Mouse (Mus musculus) stomach, embryonic 14.5 days (tissue): Measurements from ENCODE around the gene Ak3. TPM values are rescaled to one million over a fixed set of nuclear protein-coding genes. Genes with fewer than 3 reads are reported as not detected.
"Not testable (repeated sequence)": the region's sequence is repeated elsewhere in the genome, so short reads cannot be mapped to it uniquely, and the experiment has no call there.

Source experiments
- ATAC-seq: fragments of 200-750 bp; cut with Nextera tagmentation; 2 replicates; pipeline ENCODE4 v1.8.0; 2017; ENCODE audit warnings: low read depth, moderate TSS enrichment; ENCODE audit not compliant: insufficient number of reproducible peaks, insufficient read depth, low FRiP score
- H3K27ac ChIP-seq: fragments of 300-500 bp; sonication (generic); 2 replicates; pipeline ENCODE4 v1.5.1; 2014; ENCODE audit warnings: mild to moderate bottlenecking, low read length, moderate library complexity, mixed read lengths
- H3K27me3 ChIP-seq: fragments of 300-500 bp; sonication (generic); 2 replicates; pipeline ENCODE4 v1.6.1; 2014; ENCODE audit warnings: low read length, control low read depth, mixed read lengths; ENCODE audit not compliant: control insufficient read depth, insufficient read depth
- H3K36me3 ChIP-seq: fragments of 300-500 bp; sonication (generic); 2 replicates; pipeline ENCODE4 v1.6.1; 2014; ENCODE audit warnings: mild to moderate bottlenecking, control low read depth, low read length, moderate library complexity, mixed read lengths; ENCODE audit not compliant: control insufficient read depth, insufficient read depth
- H3K4me1 ChIP-seq: fragments of 300-500 bp; sonication (generic); 2 replicates; pipeline ENCODE4 v1.6.1; 2014; ENCODE audit warnings: low read length, control low read depth, mixed read lengths; ENCODE audit not compliant: control insufficient read depth, insufficient read depth
- H3K4me2 ChIP-seq: fragments of 300-500 bp; sonication (generic); replicated peaks from 2 replicates; pipeline ENCODE4 v1.6.1; 2014; ENCODE audit warnings: low read depth, low read length, control low read depth
- H3K4me3 ChIP-seq: fragments of 300-500 bp; sonication (generic); 2 replicates; pipeline ENCODE4 v1.5.1; 2014; ENCODE audit warnings: low read depth, low read length, control low read depth
- H3K9ac ChIP-seq: fragments of 300-500 bp; sonication (generic); replicated peaks from 2 replicates; pipeline ENCODE4 v1.6.1; 2014; ENCODE audit warnings: low read depth, mild to moderate bottlenecking, control low read depth, low read length, moderate library complexity, mixed read lengths
- H3K9me3 ChIP-seq: fragments of 300-500 bp; sonication (generic); 2 replicates; pipeline ENCODE4 v1.6.1; 2016; ENCODE audit warnings: low read depth, low read length, control low read depth; ENCODE audit not compliant: control insufficient read depth
- WGBS: fragments of 180-500 bp; shearing (Covaris S2); extraction: QIAGEN DNeasy Blood & Tissue Kit; methylation state at CpG from one replicate; pipeline ENCODE4 v1.1.7; 2014; 5-methylcytosine and 5-hydroxymethylcytosine counted together
- polyA plus RNA-seq: library from polyadenylated mRNA; unstranded; fragments of >200 nt; fragmentation: Nextera tagmentation; extraction: Ambion mirVana; gene quantifications from 2 replicates; pipeline ENCODE4 v1.2.1, GENCODE M21; 2014

The Ak3 gene
- polyA plus RNA-seq, 1 experiment from 2014 or later, result 85.1 TPM

GRCm38 (mm10) chr19:29016204-29016765, 31.5 kb downstream of the Ak3 start:
- H3K4me1 ChIP-seq, result no peaks in the 10 kb centered on the region
- no peaks in the 10 kb centered on the region for H3K27me3 ChIP-seq
- peaks cover 39% of the 10 kb centered on the region for H3K36me3 ChIP-seq
- no peak overlapping the region for H3K27ac ChIP-seq
- ATAC-seq, result no peak
- H3K4me3 ChIP-seq, result no peak overlapping the region
- H3K9ac ChIP-seq, result no peak overlapping the region
- 83% methylated on average over 5 of the region's 5 CpGs for WGBS
- no peaks in the 10 kb centered on the region for H3K9me3 ChIP-seq
- H3K4me2 ChIP-seq, result no peak overlapping the region

- no peaks in the 10 kb centered on the region for H3K4me1 ChIP-seq
- no peaks in the 10 kb centered on the region for H3K9me3 ChIP-seq
- ATAC-seq, result no peak
- H3K27ac ChIP-seq, result no peak overlapping the region
- no peak overlapping the region for H3K9ac ChIP-seq
- no peaks in the 10 kb centered on the region for H3K27me3 ChIP-seq
- H3K4me2 ChIP-seq, result no peak overlapping the region
- H3K4me3 ChIP-seq, result no peak overlapping the region
- peaks cover 40% of the 10 kb centered on the region for H3K36me3 ChIP-seq
- WGBS, result 86% methylated on average over 8 of the region's 8 CpGs
Observed at GRCm38 (mm10) chr19:29015410-29016203, 32.2 kb downstream of the Ak3 start.

- Histone ChIP-seq H3K4me1 (no peaks in the 10 kb centered on the region), H3K27ac (no peak overlapping the region), H3K27me3 (no peaks in the 10 kb centered on the region), H3K4me3 (no peak overlapping the region), H3K9me3 (no peaks in the 10 kb centered on the region), H3K9ac (no peak overlapping the region), H3K4me2 (no peak overlapping the region), H3K36me3 (peaks cover 41% of the 10 kb centered on the region)
- 82% methylated on average over 5 of the region's 5 CpGs for WGBS
- ATAC-seq, result no peak
Observed at GRCm38 (mm10) chr19:29014466-29015055, 33.2 kb downstream of the Ak3 start.

GRCm38 (mm10) chr19:29011355-29011990, 36.3 kb downstream of the Ak3 start:
- WGBS, result 89% methylated on average over 12 of the region's 12 CpGs
- no peak for ATAC-seq
- no peak overlapping the region for H3K9ac ChIP-seq
- no peaks in the 10 kb centered on the region for H3K9me3 ChIP-seq
- H3K4me1 ChIP-seq, result no peaks in the 10 kb centered on the region
- peaks cover 49% of the 10 kb centered on the region for H3K36me3 ChIP-seq
- no peak overlapping the region for H3K27ac ChIP-seq
- no peaks in the 10 kb centered on the region for H3K27me3 ChIP-seq
- H3K4me3 ChIP-seq, result no peak overlapping the region
- H3K4me2 ChIP-seq, result no peak overlapping the region

GRCm38 (mm10) chr19:29009046-29009445, 38.7 kb downstream of the Ak3 start:
- ATAC-seq, result no peak
- Histone ChIP-seq H3K4me2 (no peak overlapping the region), H3K4me3 (no peak overlapping the region), H3K27me3 (no peaks in the 10 kb centered on the region), H3K4me1 (no peaks in the 10 kb centered on the region), H3K9ac (no peak overlapping the region), H3K27ac (no peak overlapping the region), H3K36me3 (peaks cover 38% of the 10 kb centered on the region), H3K9me3 (no peaks in the 10 kb centered on the region)
- WGBS, result 91% methylated on average over 11 of the region's 11 CpGs

GRCm38 (mm10) chr19:29008069-29008706, 39.6 kb downstream of the Ak3 start:
- no peak overlapping the region for H3K9ac ChIP-seq
- ATAC-seq, result no peak

GRCm38 (mm10) chr19:29000321-29000720, 47.4 kb downstream of the Ak3 start:
- H3K9ac ChIP-seq, result not testable (repeated sequence)

More at GRCm38 (mm10) chr19:29008069-29008706, 39.6 kb downstream of the Ak3 start:
- H3K4me1 ChIP-seq, result no peaks in the 10 kb centered on the region
- H3K4me2 ChIP-seq, result no peak overlapping the region
- WGBS, result 88% methylated on average over 3 of the region's 3 CpGs
- H3K27me3 ChIP-seq, result no peaks in the 10 kb centered on the region
- no peak overlapping the region for H3K4me3 ChIP-seq
- no peaks in the 10 kb centered on the region for H3K9me3 ChIP-seq
- H3K27ac ChIP-seq, result no peak overlapping the region
- H3K36me3 ChIP-seq, result peaks cover 34% of the 10 kb centered on the region

GRCm38 (mm10) chr19:28997976-28998630, 49.7 kb downstream of the Ak3 start:
- Histone ChIP-seq H3K36me3 (peaks cover 26% of the 10 kb centered on the region), H3K27ac (no peak overlapping the region), H3K4me3 (no peak overlapping the region), H3K27me3 (no peaks in the 10 kb centered on the region), H3K4me1 (no peaks in the 10 kb centered on the region), H3K9ac (no peak overlapping the region), H3K4me2 (no peak overlapping the region), H3K9me3 (no peaks in the 10 kb centered on the region)
- 85% methylated on average over 4 of the region's 4 CpGs for WGBS
- ATAC-seq, result no peak

More at GRCm38 (mm10) chr19:29000321-29000720, 47.4 kb downstream of the Ak3 start:
- not testable (repeated sequence) for H3K4me3 ChIP-seq, H3K27me3 ChIP-seq, H3K9me3 ChIP-seq, ATAC-seq, H3K4me1 ChIP-seq, H3K27ac ChIP-seq, H3K4me2 ChIP-seq
- WGBS, result 97% methylated on average over 16 of the region's 16 CpGs
- H3K36me3 ChIP-seq, result peaks cover 20% of the 10 kb centered on the region
